Mouse (Mus musculus) limb, embryonic 15.5 days (tissue): ENCODE data around the gene Hsf2bp. TPM values are rescaled to one million over a fixed set of nuclear protein-coding genes. Genes with fewer than 3 reads are reported as not detected.
A peak's percentile ranks its signal among the peaks of the same experiment; 100 is the strongest.

ENCODE experiments used
- ATAC-seq: fragments of 200-750 bp; cut with Nextera tagmentation; 2 replicates; pipeline ENCODE4 v1.8.0; 2017; ENCODE audit warnings: low read depth, moderate TSS enrichment; ENCODE audit not compliant: insufficient number of reproducible peaks, low FRiP score, low TSS enrichment
- H3K27ac ChIP-seq: fragments of 300-500 bp; sonication (generic); 2 replicates; pipeline ENCODE4 v1.5.1; 2015; ENCODE audit warnings: moderate library complexity, mild to moderate bottlenecking, inconsistent platforms
- H3K27me3 ChIP-seq: fragments of 300-500 bp; sonication (generic); 2 replicates; pipeline ENCODE4 v1.6.1; 2015; ENCODE audit warnings: inconsistent platforms
- H3K36me3 ChIP-seq: fragments of 300-500 bp; sonication (generic); 2 replicates; pipeline ENCODE4 v1.6.1; 2015; ENCODE audit warnings: inconsistent platforms
- H3K4me1 ChIP-seq: fragments of 300-500 bp; sonication (generic); 2 replicates; pipeline ENCODE4 v1.6.1; 2015; ENCODE audit warnings: inconsistent platforms
- H3K4me2 ChIP-seq: fragments of 300-500 bp; sonication (generic); 2 replicates; pipeline ENCODE4 v1.6.1; 2015; ENCODE audit warnings: mild to moderate bottlenecking, inconsistent platforms
- H3K4me3 ChIP-seq: fragments of 300-500 bp; sonication (generic); 2 replicates; pipeline ENCODE4 v1.5.1; 2015; ENCODE audit warnings: mild to moderate bottlenecking, inconsistent platforms
- H3K9ac ChIP-seq: fragments of 300-500 bp; sonication (generic); 2 replicates; pipeline ENCODE4 v1.6.1; 2015; ENCODE audit warnings: inconsistent platforms
- H3K9me3 ChIP-seq: fragments of 300-500 bp; sonication (generic); 2 replicates; pipeline ENCODE4 v1.6.1; 2016; ENCODE audit warnings: inconsistent platforms
- WGBS: fragments of 180-500 bp; shearing (Covaris S2); methylation state at CpG from one replicate; pipeline ENCODE4 v1.1.7; 2015; 5-methylcytosine and 5-hydroxymethylcytosine counted together
- polyA plus RNA-seq: library from polyadenylated mRNA; unstranded; fragments of >200 nt; fragmentation: Nextera tagmentation; extraction: Ambion mirVana; gene quantifications from 2 replicates; pipeline ENCODE4 v1.2.1, GENCODE M21; 2015

The Hsf2bp gene
- polyA plus RNA-seq, 1 experiment from 2014 or later = 0.99 TPM

GRCm38 (mm10) chr17:32003251-32003650, 32.9 kb downstream of the Hsf2bp start:
- no peak for ATAC-seq
- WGBS = 79% methylated on average over 3 of the region's 3 CpGs
- Histone ChIP-seq H3K4me1 (no peaks in the 10 kb centered on the region), H3K9ac (no peak overlapping the region), H3K36me3 (no peaks in the 10 kb centered on the region), H3K27ac (no peak overlapping the region), H3K4me2 (no peak overlapping the region), H3K9me3 (no peaks in the 10 kb centered on the region), H3K4me3 (no peak overlapping the region), H3K27me3 (no peaks in the 10 kb centered on the region)

GRCm38 (mm10) chr17:31998351-31998750, 37.8 kb downstream of the Hsf2bp start:
- H3K36me3 ChIP-seq = no peaks in the 10 kb centered on the region
- no peak overlapping the region for H3K27ac ChIP-seq
- H3K9me3 ChIP-seq = no peaks in the 10 kb centered on the region
- H3K4me3 ChIP-seq = no peak overlapping the region
- no peak for ATAC-seq
- no peaks in the 10 kb centered on the region for H3K27me3 ChIP-seq
- no peaks in the 10 kb centered on the region for H3K4me1 ChIP-seq
- H3K9ac ChIP-seq = no peak overlapping the region
- WGBS = 65% methylated on average over 1 of the region's 1 CpGs
- no peak overlapping the region for H3K4me2 ChIP-seq

GRCm38 (mm10) chr17:31996331-31996730, 39.8 kb downstream of the Hsf2bp start:
- no peaks in the 10 kb centered on the region for H3K36me3 ChIP-seq
- H3K9me3 ChIP-seq = no peaks in the 10 kb centered on the region
- H3K27ac ChIP-seq = no peak overlapping the region
- ATAC-seq = no peak
- H3K4me2 ChIP-seq = no peak overlapping the region
- no peak overlapping the region for H3K4me3 ChIP-seq
- no peaks in the 10 kb centered on the region for H3K4me1 ChIP-seq
- WGBS = 72% methylated on average over 4 of the region's 4 CpGs
- H3K27me3 ChIP-seq = no peaks in the 10 kb centered on the region
- no peak overlapping the region for H3K9ac ChIP-seq

DNA sequence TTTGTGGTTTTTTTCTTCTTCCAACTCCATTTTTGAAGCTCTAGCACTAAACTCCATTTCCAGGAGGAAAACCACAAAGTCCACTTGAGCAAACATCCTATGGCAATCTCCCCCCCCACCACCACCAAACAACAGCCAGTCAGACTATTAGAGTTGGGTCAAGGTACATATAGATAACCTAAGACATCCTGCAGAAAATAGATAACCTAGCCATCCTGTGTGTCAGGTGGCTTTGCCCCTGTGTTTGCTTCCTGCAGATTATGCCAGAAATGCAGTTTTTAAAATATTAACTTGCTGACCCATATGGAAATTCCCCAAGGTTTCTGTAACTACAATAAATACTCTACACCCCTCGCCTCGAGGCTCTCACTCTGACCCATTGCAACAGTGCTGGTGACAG, 40.4 kb downstream of the Hsf2bp start:
- H3K9ac ChIP-seq = no peak overlapping the region
- H3K27me3 ChIP-seq = no peaks in the 10 kb centered on the region
- no peaks in the 10 kb centered on the region for H3K4me1 ChIP-seq
- no peaks in the 10 kb centered on the region for H3K36me3 ChIP-seq
- no peak for ATAC-seq
- H3K27ac ChIP-seq = no peak overlapping the region
- no peak overlapping the region for H3K4me2 ChIP-seq
- H3K9me3 ChIP-seq = no peaks in the 10 kb centered on the region
- H3K4me3 ChIP-seq = no peak overlapping the region
- 68% methylated on average over 2 of the region's 2 CpGs for WGBS

DNA sequence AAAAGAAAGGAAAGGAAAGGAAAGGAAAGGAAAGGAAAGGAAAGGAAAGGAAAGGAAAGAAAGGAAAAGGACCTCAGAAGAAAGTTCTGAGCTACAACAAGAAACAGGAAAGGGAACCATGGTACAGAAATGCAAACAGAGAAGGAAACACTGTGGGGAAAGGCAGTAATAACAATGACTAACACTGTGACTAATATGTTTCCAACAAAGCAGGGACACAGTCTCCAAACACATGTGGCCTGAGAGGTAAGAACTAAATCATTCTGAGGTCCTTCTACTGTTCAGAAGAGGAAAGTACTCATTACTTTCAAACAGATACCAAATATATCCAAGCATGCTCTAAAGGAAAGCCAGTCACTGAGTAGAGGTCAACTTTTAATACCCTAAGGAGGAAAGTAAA, 42.0 kb downstream of the Hsf2bp start:
- Histone ChIP-seq H3K27ac (no peak overlapping the region), H3K36me3 (no peaks in the 10 kb centered on the region)

DNA sequence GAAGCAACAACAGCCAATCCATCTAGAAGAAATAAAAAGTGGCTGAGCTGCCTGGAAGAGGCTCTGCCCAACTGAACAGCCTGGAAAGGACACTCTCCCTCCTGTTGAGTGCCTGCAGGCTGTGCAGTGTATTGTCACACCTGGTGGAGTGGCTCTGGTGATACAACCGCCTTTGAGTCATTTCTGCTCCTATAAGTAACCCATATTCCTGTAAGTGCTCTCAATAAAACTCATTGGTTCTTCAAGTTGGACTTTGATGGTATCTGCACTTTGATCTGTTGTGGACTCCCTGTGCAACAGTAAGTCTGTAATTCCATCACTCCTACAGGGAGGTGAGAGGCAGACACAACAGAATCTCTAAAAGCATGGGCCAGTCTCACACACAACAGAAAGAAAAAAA, 42.8 kb downstream of the Hsf2bp start:
- Histone ChIP-seq H3K9me3 (no peaks in the 10 kb centered on the region), H3K4me3 (no peak overlapping the region), H3K36me3 (no peaks in the 10 kb centered on the region), H3K9ac (no peak overlapping the region), H3K4me1 (no peaks in the 10 kb centered on the region), H3K27ac (no peak overlapping the region), H3K27me3 (no peaks in the 10 kb centered on the region), H3K4me2 (no peak overlapping the region)
- WGBS = 53% methylated on average over 1 of the region's 1 CpGs
- ATAC-seq = no peak

More for the DNA sequence above, 42.0 kb downstream of the Hsf2bp start:
- H3K9ac ChIP-seq = no peak overlapping the region
- H3K27me3 ChIP-seq = no peaks in the 10 kb centered on the region
- ATAC-seq = no peak
- no peaks in the 10 kb centered on the region for H3K9me3 ChIP-seq
- H3K4me2 ChIP-seq = no peak overlapping the region
- H3K4me1 ChIP-seq = no peaks in the 10 kb centered on the region
- no peak overlapping the region for H3K4me3 ChIP-seq

GRCm38 (mm10) chr17:31992004-31992403, 44.1 kb downstream of the Hsf2bp start:
- Histone ChIP-seq H3K27ac (no peak overlapping the region), H3K9me3 (no peaks in the 10 kb centered on the region)
- WGBS = 75% methylated on average over 2 of the region's 2 CpGs

GRCm38 (mm10) chr17:31989035-31989434, 47.1 kb downstream of the Hsf2bp start:
- Histone ChIP-seq H3K27ac (no peak overlapping the region), H3K4me2 (no peak overlapping the region), H3K9me3 (no peaks in the 10 kb centered on the region), H3K4me3 (no peak overlapping the region), H3K9ac (no peak overlapping the region), H3K4me1 (no peaks in the 10 kb centered on the region), H3K36me3 (no peaks in the 10 kb centered on the region), H3K27me3 (no peaks in the 10 kb centered on the region)
- no peak for ATAC-seq
- WGBS = 67% methylated on average over 2 of the region's 2 CpGs

More at GRCm38 (mm10) chr17:31992004-31992403, 44.1 kb downstream of the Hsf2bp start:
- Histone ChIP-seq H3K4me3 (no peak overlapping the region), H3K9ac (no peak overlapping the region), H3K4me1 (no peaks in the 10 kb centered on the region), H3K4me2 (no peak overlapping the region), H3K36me3 (no peaks in the 10 kb centered on the region), H3K27me3 (no peaks in the 10 kb centered on the region)
- ATAC-seq = no peak

DNA sequence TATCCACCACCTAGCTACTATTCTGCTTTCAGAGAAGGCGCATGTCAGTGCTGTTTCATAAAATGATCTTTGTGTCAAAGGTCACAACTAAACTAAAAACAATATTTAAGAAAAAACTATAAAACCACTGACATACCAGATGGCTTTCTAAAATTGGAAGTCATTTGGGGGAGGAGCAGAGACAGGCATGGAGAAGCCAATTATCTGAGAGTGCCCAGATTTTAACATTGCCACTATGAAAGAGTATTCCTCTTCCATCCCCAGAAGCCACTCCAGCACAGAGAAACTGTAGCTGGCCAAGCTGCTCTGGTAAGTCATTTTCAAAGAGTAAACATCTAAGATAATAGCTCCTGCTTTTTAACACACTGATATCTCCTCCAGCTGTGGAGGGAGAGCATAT, 49.2 kb downstream of the Hsf2bp start:
- no peak overlapping the region for H3K4me2 ChIP-seq
- peaks cover 8% of the 10 kb centered on the region; the same call in 1 of the 2 replicates for H3K4me1 ChIP-seq
- ATAC-seq = no peak
- 81% methylated on average over 1 of the region's 1 CpGs for WGBS
- H3K4me3 ChIP-seq = no peak overlapping the region
- no peaks in the 10 kb centered on the region for H3K9me3 ChIP-seq
- no peak overlapping the region for H3K9ac ChIP-seq
- no peak overlapping the region for H3K27ac ChIP-seq
- H3K27me3 ChIP-seq = no peaks in the 10 kb centered on the region
- H3K36me3 ChIP-seq = no peaks in the 10 kb centered on the region

DNA sequence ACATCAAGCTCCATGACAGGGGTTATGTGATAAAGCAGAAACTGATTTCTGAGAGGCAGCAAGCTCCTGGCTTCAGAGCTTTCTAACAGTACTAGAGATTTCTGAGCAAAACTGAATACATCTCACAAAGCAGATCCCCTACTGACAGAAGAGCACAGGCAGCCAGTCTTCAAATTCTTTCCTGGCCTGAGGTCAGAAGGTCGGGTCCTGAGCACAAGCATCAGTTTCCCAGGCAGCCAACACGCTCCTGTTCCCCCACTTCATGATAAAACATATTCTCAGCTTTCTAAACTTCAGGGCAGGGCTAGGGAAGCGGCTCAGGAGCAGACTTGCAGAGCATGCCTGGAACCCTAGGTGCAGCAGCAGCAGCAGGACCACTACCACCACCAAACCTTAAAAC, 52.7 kb downstream of the Hsf2bp start:
- Histone ChIP-seq H3K9ac (no peak overlapping the region), H3K9me3 (no peaks in the 10 kb centered on the region), H3K36me3 (no peaks in the 10 kb centered on the region), H3K27me3 (no peaks in the 10 kb centered on the region), H3K4me3 (no peak overlapping the region), H3K4me2 (no peak overlapping the region), H3K4me1 (peaks cover 13% of the 10 kb centered on the region), H3K27ac (peak overlapping the region; percentile 72)
- ATAC-seq = no peak
- 53% methylated on average over 3 of the region's 3 CpGs for WGBS

DNA sequence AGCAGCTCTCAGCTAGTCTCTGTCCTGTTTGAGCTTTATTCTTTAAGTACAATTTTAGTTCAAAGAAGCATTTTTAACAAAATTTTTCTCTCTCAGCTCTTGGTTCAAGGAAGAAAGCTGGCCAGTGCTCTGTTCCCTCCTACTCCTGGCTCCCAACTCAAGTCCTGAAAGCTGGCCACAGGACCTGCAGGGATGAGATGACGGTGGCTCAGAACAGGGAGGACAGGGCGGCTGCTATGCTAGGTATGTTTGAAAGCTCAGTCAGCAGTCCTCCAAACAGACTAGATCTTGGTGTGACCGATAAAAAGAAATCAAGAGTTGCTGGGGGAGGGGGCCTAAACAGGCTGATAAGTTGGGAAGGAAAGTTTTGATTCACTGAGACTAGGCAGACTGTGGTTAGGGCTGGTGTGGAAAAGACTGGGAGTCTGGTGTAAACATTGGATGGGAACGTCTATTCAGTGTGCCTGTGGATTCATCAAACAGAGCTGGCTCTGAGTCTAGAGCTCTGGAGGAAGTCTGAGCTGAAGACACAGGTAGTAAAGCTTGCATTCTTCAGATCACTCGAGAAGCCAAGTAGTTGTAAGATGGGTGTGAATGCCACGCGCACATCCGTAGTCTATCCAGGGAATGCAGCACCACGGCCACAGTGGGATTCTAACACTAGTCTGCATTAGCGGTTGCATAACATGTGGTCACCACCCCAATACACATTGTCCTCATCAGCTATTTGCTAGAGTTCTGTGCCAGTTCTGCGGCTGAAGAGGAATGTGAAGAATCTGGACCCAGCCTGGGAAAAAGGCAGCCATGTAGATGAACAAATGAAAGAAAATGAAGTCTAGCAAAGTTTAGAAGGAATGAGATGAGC, 53.6 kb downstream of the Hsf2bp start:
- Histone ChIP-seq H3K4me1 (peaks cover 13% of the 10 kb centered on the region), H3K9ac (no peak overlapping the region), H3K4me3 (no peak overlapping the region), H3K4me2 (no peak overlapping the region), H3K9me3 (no peaks in the 10 kb centered on the region), H3K27ac (peak overlapping the region; percentile 72), H3K27me3 (no peaks in the 10 kb centered on the region), H3K36me3 (no peaks in the 10 kb centered on the region)
- peak; percentile 65 for ATAC-seq
- 58% methylated on average over 11 of the region's 11 CpGs for WGBS

DNA sequence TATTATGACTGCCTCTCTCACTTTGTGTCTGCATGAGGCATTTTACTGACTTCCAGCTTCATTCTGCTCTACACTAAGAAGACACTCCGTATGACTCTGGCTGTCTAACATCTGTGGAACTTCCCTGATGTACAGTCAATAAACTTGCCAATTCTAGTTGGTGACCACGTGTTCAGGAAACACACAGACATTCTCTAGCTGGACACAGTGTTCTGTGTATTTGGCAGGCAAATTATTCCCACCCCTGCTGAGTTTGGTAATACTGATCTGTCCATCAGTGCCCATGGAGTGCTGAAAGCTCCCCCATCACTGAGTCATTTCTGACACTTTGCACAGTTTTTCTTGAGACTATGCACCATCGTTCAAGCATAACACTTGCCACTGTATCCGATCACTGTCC, 56.3 kb downstream of the Hsf2bp start:
- Histone ChIP-seq H3K4me2 (no peak overlapping the region), H3K9ac (no peak overlapping the region), H3K36me3 (no peaks in the 10 kb centered on the region), H3K4me1 (peaks cover 13% of the 10 kb centered on the region), H3K4me3 (no peak overlapping the region), H3K27ac (no peak overlapping the region), H3K9me3 (no peaks in the 10 kb centered on the region), H3K27me3 (no peaks in the 10 kb centered on the region)
- no peak for ATAC-seq
- WGBS = 57% methylated on average over 4 of the region's 4 CpGs
